Mouse (Mus musculus): ENCODE results near the gene 2900026A02Rik. TPM values are rescaled to one million over a fixed set of nuclear protein-coding genes. Genes with fewer than 3 reads are reported as not detected.
A peak's percentile ranks its signal among the peaks of the same experiment; 100 is the strongest.

The 2900026A02Rik gene
- polyA plus RNA-seq, 1 experiment, result 16.6 TPM

DNA sequence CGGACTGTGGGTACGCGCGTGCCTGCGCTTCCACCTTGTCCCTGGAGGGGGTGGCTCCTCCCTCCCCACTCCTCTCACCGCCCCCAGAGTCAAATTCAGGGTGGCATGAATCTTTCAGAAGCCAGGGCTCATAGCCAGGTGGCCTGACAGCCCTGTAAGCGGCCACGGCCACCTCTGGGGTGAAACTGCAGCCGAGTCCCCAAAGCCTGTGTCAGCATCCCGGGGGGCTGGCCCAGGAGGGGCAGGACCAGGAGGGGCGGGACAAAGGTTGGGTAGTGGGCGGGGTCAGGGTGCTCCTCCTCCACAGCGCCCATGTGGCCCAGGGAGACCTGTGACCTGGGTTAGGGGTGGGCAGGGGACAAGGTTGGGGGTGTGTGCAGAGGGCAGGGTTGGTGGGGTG, 57.9 kb downstream of the 2900026A02Rik start:
- Histone ChIP-seq H3K4me3 (peak overlapping the region; percentile 23), H3K4me2 (ENCODE audit: low read depth) (peak overlapping the region; percentile 80), H3ac (ENCODE audit: control insufficient read depth, insufficient read length) (peak overlapping the region; percentile 30), H3K79me2 (ENCODE audit: control insufficient read depth, insufficient read depth) (no peaks in the 10 kb centered on the region), H3K27me3 (ENCODE audit: control insufficient read depth, insufficient read depth, insufficient read length) (no peaks in the 10 kb centered on the region), H3K36me3 (ENCODE audit: control insufficient read depth, insufficient read depth) (no peaks in the 10 kb centered on the region)
- no peak for TF ChIP-seq E2F4 (IDR thresholded peaks at IDR 0.05; ENCODE audit: insufficient read depth)
- TF ChIP-seq SRF (IDR thresholded peaks at IDR 0.05; ENCODE audit: control insufficient read depth, insufficient read length, low read depth), result no peak

DNA sequence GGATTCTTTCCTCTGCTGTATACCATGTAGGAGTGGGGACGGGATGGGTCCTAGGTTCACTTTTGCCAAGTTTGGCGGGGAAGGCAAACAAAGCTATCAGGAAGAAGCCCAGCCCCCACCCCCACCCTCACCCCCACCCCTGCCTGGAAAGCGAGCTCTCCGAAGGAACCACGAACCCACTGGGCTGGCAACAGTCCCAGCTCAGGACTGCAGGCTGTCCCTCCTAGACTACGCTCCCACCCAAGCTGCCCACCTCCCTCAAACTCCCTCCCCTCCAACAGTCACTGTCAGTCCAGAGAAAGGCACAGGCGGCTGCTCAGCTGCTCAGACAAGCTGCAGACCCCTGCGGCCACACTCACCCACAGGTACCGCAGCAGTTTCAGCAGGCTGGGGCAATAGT, 58.3 kb downstream of the 2900026A02Rik start:
- no peaks in the 10 kb centered on the region for H3K36me3 ChIP-seq (ENCODE audit: control insufficient read depth, insufficient read depth)
- H3K79me2 ChIP-seq (ENCODE audit: control insufficient read depth, insufficient read depth), result no peaks in the 10 kb centered on the region
- no peaks in the 10 kb centered on the region for H3K27me3 ChIP-seq (ENCODE audit: control insufficient read depth, insufficient read depth, insufficient read length)
- H3K4me2 ChIP-seq (ENCODE audit: low read depth), result peak overlapping the region; percentile 80
- TF ChIP-seq SRF (IDR thresholded peaks at IDR 0.05; ENCODE audit: control insufficient read depth, insufficient read length, low read depth), result no peak
- TF ChIP-seq E2F4 (IDR thresholded peaks at IDR 0.05; ENCODE audit: insufficient read depth), result no peak
- no peak for TF ChIP-seq MYOG (IDR thresholded peaks at IDR 0.05; ENCODE audit: control insufficient read depth in 1 of 3, insufficient read depth in 1 of 3, insufficient read length in 2 of 3, low read depth in 2 of 3)
- no peak for TF ChIP-seq CEBPB (IDR thresholded peaks at IDR 0.05; ENCODE audit: insufficient read depth, poor library complexity, severe bottlenecking)
- TF ChIP-seq TCF3 (IDR thresholded peaks at IDR 0.05; ENCODE audit: insufficient read length, low read depth), result no peak
- no peak for TF ChIP-seq REST (IDR thresholded peaks at IDR 0.05; ENCODE audit: insufficient read depth, insufficient read length)
- TF ChIP-seq USF1 (IDR thresholded peaks at IDR 0.05; ENCODE audit: low read depth), result no peak
- TF ChIP-seq POLR2A (IDR thresholded peaks at IDR 0.05; ENCODE audit: insufficient read length, low read depth), result no peak
- no peak for TF ChIP-seq MAX (IDR thresholded peaks at IDR 0.05; ENCODE audit: low read depth)
- H3ac ChIP-seq (ENCODE audit: control insufficient read depth, insufficient read length), result peak overlapping the region; percentile 30
- H3K4me3 ChIP-seq, result peak overlapping the region; percentile 23

- Histone ChIP-seq H3ac (ENCODE audit: control insufficient read depth, insufficient read length) (no peak overlapping the region), H3K36me3 (ENCODE audit: control insufficient read depth, insufficient read depth) (no peaks in the 10 kb centered on the region), H3K4me3 (peak overlapping the region; percentile 23), H3K27me3 (ENCODE audit: control insufficient read depth, insufficient read depth, insufficient read length) (no peaks in the 10 kb centered on the region), H3K79me2 (ENCODE audit: control insufficient read depth, insufficient read depth) (no peaks in the 10 kb centered on the region), H3K4me2 (ENCODE audit: low read depth) (peak overlapping the region; percentile 80)
- no peak for TF ChIP-seq MYOD1 (IDR thresholded peaks at IDR 0.05; ENCODE audit: control insufficient read depth in 1 of 3, insufficient read length in 2 of 3, low read depth in 2 of 3)
- no peak for TF ChIP-seq POLR2AphosphoS2 (IDR thresholded peaks at IDR 0.05; ENCODE audit: insufficient read length, low read depth)
Measured at GRCm38 (mm10) chr5:113161576-113161975, 59.5 kb downstream of the 2900026A02Rik start.

DNA sequence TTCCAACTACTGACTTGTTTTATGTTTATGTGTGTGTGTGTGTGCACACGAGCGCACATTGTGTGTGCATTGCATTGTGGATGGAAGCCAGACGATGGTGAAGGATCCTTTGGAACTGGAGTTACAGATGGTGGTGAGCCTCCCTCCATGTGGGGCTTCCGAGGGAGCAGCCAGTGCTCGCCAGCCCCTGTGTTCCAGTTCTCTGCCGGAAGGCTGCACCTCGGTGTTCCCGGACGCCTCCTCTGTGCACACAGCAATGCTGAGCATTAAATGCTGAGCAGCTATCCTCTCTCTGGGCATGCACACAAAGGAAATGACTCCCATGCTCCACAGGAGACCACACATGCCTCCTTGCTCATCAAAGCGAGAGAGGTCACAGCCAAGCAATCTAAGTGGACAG, 60.7 kb downstream of the 2900026A02Rik start:
- Histone ChIP-seq H3K4me3 (no peak overlapping the region), H3K4me2 (ENCODE audit: low read depth) (peak overlapping the region; percentile 80), H3ac (ENCODE audit: control insufficient read depth, insufficient read length) (no peak overlapping the region), H3K36me3 (ENCODE audit: control insufficient read depth, insufficient read depth) (no peaks in the 10 kb centered on the region), H3K79me2 (ENCODE audit: control insufficient read depth, insufficient read depth) (no peaks in the 10 kb centered on the region), H3K27me3 (ENCODE audit: control insufficient read depth, insufficient read depth, insufficient read length) (no peaks in the 10 kb centered on the region)
- no peak for TF ChIP-seq POLR2A (IDR thresholded peaks at IDR 0.05; ENCODE audit: insufficient read length, low read depth)

GRCm38 (mm10) chr5:113158759-113159355, 62.2 kb downstream of the 2900026A02Rik start:
- Histone ChIP-seq H3K4me2 (ENCODE audit: low read depth) (peak overlapping the region; percentile 65), H3K27me3 (ENCODE audit: control insufficient read depth, insufficient read depth, insufficient read length) (no peaks in the 10 kb centered on the region), H3K79me2 (ENCODE audit: control insufficient read depth, insufficient read depth) (no peaks in the 10 kb centered on the region), H3K36me3 (ENCODE audit: control insufficient read depth, insufficient read depth) (no peaks in the 10 kb centered on the region), H3K4me3 (no peak overlapping the region), H3ac (ENCODE audit: control insufficient read depth, insufficient read length) (no peak overlapping the region)
- TF ChIP-seq MYOG (IDR thresholded peaks at IDR 0.05; ENCODE audit: control insufficient read depth in 1 of 3, insufficient read depth in 1 of 3, insufficient read length in 2 of 3, low read depth in 2 of 3) (no peak), CEBPB (IDR thresholded peaks at IDR 0.05; ENCODE audit: insufficient read depth, poor library complexity, severe bottlenecking) (no peak), TCF12 (IDR thresholded peaks at IDR 0.05; ENCODE audit: insufficient read depth, poor library complexity, severe bottlenecking) (no peak)

- H3K36me3 ChIP-seq (ENCODE audit: control insufficient read depth, insufficient read depth), result no peaks in the 10 kb centered on the region
Measured at GRCm38 (mm10) chr5:113157588-113157987, 63.4 kb downstream of the 2900026A02Rik start.

More at GRCm38 (mm10) chr5:113157588-113157987, 63.4 kb downstream of the 2900026A02Rik start:
- H3K4me3 ChIP-seq, result no peak overlapping the region
- H3K4me2 ChIP-seq (ENCODE audit: low read depth), result peak overlapping the region; percentile 65
- TF ChIP-seq MYOG (IDR thresholded peaks at IDR 0.05; ENCODE audit: control insufficient read depth in 1 of 3, insufficient read depth in 1 of 3, insufficient read length in 2 of 3, low read depth in 2 of 3) (no peak), TCF12 (IDR thresholded peaks at IDR 0.05; ENCODE audit: insufficient read depth, poor library complexity, severe bottlenecking) (no peak), REST (IDR thresholded peaks at IDR 0.05; ENCODE audit: insufficient read depth, insufficient read length) (no peak), POLR2A (IDR thresholded peaks at IDR 0.05; ENCODE audit: insufficient read length, low read depth) (no peak), SRF (IDR thresholded peaks at IDR 0.05; ENCODE audit: control insufficient read depth, insufficient read length, low read depth) (no peak), POLR2AphosphoS2 (IDR thresholded peaks at IDR 0.05; ENCODE audit: insufficient read length, low read depth) (no peak), E2F4 (IDR thresholded peaks at IDR 0.05; ENCODE audit: insufficient read depth) (no peak)
- no peaks in the 10 kb centered on the region for H3K79me2 ChIP-seq (ENCODE audit: control insufficient read depth, insufficient read depth)
- H3ac ChIP-seq (ENCODE audit: control insufficient read depth, insufficient read length), result no peak overlapping the region
- no peaks in the 10 kb centered on the region for H3K27me3 ChIP-seq (ENCODE audit: control insufficient read depth, insufficient read depth, insufficient read length)

Data from myocyte (in vitro differentiated cells).